Mouse (Mus musculus): ENCODE results near the gene Cox4i1. TPM values are rescaled to one million over a fixed set of nuclear protein-coding genes. Genes with fewer than 3 reads are reported as not detected.

Gene Cox4i1
- polyA plus RNA-seq, 1 experiment: 424 TPM

- TF ChIP-seq POLR2A (IDR thresholded peaks at IDR 0.05; ENCODE audit: insufficient read depth, low read depth, low read length) (no peak), CTCF (IDR thresholded peaks at IDR 0.05; ENCODE audit: insufficient read depth, low read depth, low read length) (no peak)
- no peak within 1 kb of the TSS for H3K4me3 ChIP-seq (ENCODE audit: insufficient read depth, low read depth, low read length)
- 55% methylated on average over 7 of the region's 7 CpGs for WGBS
- no peak within 1 kb of the TSS for H3K27ac ChIP-seq (ENCODE audit: insufficient read depth, low read depth, low read length)
- H3K4me1 ChIP-seq (ENCODE audit: control insufficient read depth, insufficient read depth, low read length): peaks cover 3% of the 10 kb centered on the region; the same call in 1 of the 2 replicates
Measured at GRCm38 (mm10) chr8:120647532-120647931, 20.5 kb upstream of the Cox4i1 start, which contains the start of gene 1190005I06Rik. Gene 1190005I06Rik, minus strand, starts transcription at chr8:120647632.

- peak overlapping the region; percentile 28 for H3K27ac ChIP-seq (ENCODE audit: insufficient read depth, low read depth, low read length)
- no peak for TF ChIP-seq CTCF (IDR thresholded peaks at IDR 0.05; ENCODE audit: insufficient read depth, low read depth, low read length)
- no peak for TF ChIP-seq POLR2A (IDR thresholded peaks at IDR 0.05; ENCODE audit: insufficient read depth, low read depth, low read length)
- H3K4me1 ChIP-seq (ENCODE audit: control insufficient read depth, insufficient read depth, low read length): peaks cover 24% of the 10 kb centered on the region
- no peak overlapping the region for H3K4me3 ChIP-seq (ENCODE audit: insufficient read depth, low read depth, low read length)
- WGBS: 63% methylated on average over 7 of the region's 7 CpGs
Measured at GRCm38 (mm10) chr8:120656322-120657052, 11.5 kb upstream of the Cox4i1 start.

GRCm38 (mm10) chr8:120657415-120657814 is 10.6 kb upstream of the Cox4i1 start:
- Histone ChIP-seq H3K27ac (ENCODE audit: insufficient read depth, low read depth, low read length) (no peak overlapping the region), H3K4me1 (ENCODE audit: control insufficient read depth, insufficient read depth, low read length) (peaks cover 24% of the 10 kb centered on the region), H3K4me3 (ENCODE audit: insufficient read depth, low read depth, low read length) (no peak overlapping the region)
- 64% methylated on average over 8 of the region's 8 CpGs for WGBS
- no peak for TF ChIP-seq CTCF (IDR thresholded peaks at IDR 0.05; ENCODE audit: insufficient read depth, low read depth, low read length)

DNA sequence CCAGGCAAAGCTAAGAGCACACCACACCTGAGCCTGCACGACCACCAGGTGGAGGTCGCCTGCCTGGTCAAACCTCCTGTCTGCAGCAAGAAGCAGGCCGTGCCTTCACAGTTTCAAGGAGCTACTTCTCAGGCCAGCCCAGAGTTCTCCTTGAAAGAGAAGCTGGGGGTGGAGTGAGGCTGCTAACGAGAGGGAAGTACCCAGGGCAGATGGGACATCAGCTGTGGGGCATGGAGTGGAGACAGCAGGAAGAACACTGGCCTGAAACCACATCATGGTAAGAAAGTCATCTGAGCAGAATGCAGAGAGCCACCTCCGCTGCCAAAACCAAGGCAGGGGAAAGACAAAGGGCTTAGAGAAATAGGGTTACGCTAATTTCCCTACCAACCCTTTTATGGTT is 3.5 kb upstream of the Cox4i1 start:
- WGBS: 63% methylated on average over 6 of the region's 6 CpGs
- no peak overlapping the region for H3K27ac ChIP-seq (ENCODE audit: insufficient read depth, low read depth, low read length)
- TF ChIP-seq CTCF (IDR thresholded peaks at IDR 0.05; ENCODE audit: insufficient read depth, low read depth, low read length) (no peak), POLR2A (IDR thresholded peaks at IDR 0.05; ENCODE audit: insufficient read depth, low read depth, low read length) (no peak)
- H3K4me1 ChIP-seq (ENCODE audit: control insufficient read depth, insufficient read depth, low read length): peaks cover 29% of the 10 kb centered on the region
- H3K4me3 ChIP-seq (ENCODE audit: insufficient read depth, low read depth, low read length): no peak overlapping the region

GRCm38 (mm10) chr8:120665726-120666455 is 2.1 kb upstream of the Cox4i1 start:
- WGBS: 51% methylated on average over 3 of the region's 3 CpGs
- Histone ChIP-seq H3K27ac (ENCODE audit: insufficient read depth, low read depth, low read length) (no peak overlapping the region), H3K4me3 (ENCODE audit: insufficient read depth, low read depth, low read length) (0 out of 2 replicates have a peak overlapping the region, but pooled peaks have one; percentile 2), H3K4me1 (ENCODE audit: control insufficient read depth, insufficient read depth, low read length) (peaks cover 38% of the 10 kb centered on the region)
- no peak for TF ChIP-seq CTCF (IDR thresholded peaks at IDR 0.05; ENCODE audit: insufficient read depth, low read depth, low read length)
- TF ChIP-seq POLR2A (IDR thresholded peaks at IDR 0.05; ENCODE audit: insufficient read depth, low read depth, low read length): no peak

GRCm38 (mm10) chr8:120666807-120667470 is 1.1 kb upstream of the Cox4i1 start:
- WGBS: 4% methylated on average over 17 of the region's 17 CpGs
- H3K27ac ChIP-seq (ENCODE audit: insufficient read depth, low read depth, low read length): no peak overlapping the region; the same call in 1 of the 2 replicates

GRCm38 (mm10) chr8:120668374-120668905 is 418 bp downstream of the Cox4i1 start, which contains the start of gene Emc8:
Gene Emc8, minus strand, starts transcription at chr8:120668573.
- TF ChIP-seq POLR2A (IDR thresholded peaks at IDR 0.05; ENCODE audit: insufficient read depth, low read depth, low read length): no peak
- no peak for TF ChIP-seq CTCF (IDR thresholded peaks at IDR 0.05; ENCODE audit: insufficient read depth, low read depth, low read length)
- Histone ChIP-seq H3K4me3 (ENCODE audit: insufficient read depth, low read depth, low read length) (peak within 1 kb of the TSS; percentile 65), H3K27ac (ENCODE audit: insufficient read depth, low read depth, low read length) (peak within 1 kb of the TSS; percentile 76), H3K4me1 (ENCODE audit: control insufficient read depth, insufficient read depth, low read length) (peaks cover 54% of the 10 kb centered on the region)
- 1% methylated on average over 51 of the region's 51 CpGs for WGBS

More at GRCm38 (mm10) chr8:120666807-120667470, 1.1 kb upstream of the Cox4i1 start:
- no peak for TF ChIP-seq CTCF (IDR thresholded peaks at IDR 0.05; ENCODE audit: insufficient read depth, low read depth, low read length)
- TF ChIP-seq POLR2A (IDR thresholded peaks at IDR 0.05; ENCODE audit: insufficient read depth, low read depth, low read length): no peak
- Histone ChIP-seq H3K4me3 (ENCODE audit: insufficient read depth, low read depth, low read length) (peak overlapping the region; percentile 65), H3K4me1 (ENCODE audit: control insufficient read depth, insufficient read depth, low read length) (peaks cover 46% of the 10 kb centered on the region)

- WGBS: 30% methylated on average over 6 of the region's 6 CpGs
- peaks cover 30% of the 10 kb centered on the region for H3K4me1 ChIP-seq (ENCODE audit: control insufficient read depth, insufficient read depth, low read length)
- no peak overlapping the region for H3K4me3 ChIP-seq (ENCODE audit: insufficient read depth, low read depth, low read length)
- no peak for TF ChIP-seq POLR2A (IDR thresholded peaks at IDR 0.05; ENCODE audit: insufficient read depth, low read depth, low read length)
- TF ChIP-seq CTCF (IDR thresholded peaks at IDR 0.05; ENCODE audit: insufficient read depth, low read depth, low read length): no peak
- H3K27ac ChIP-seq (ENCODE audit: insufficient read depth, low read depth, low read length): no peak overlapping the region
Measured at GRCm38 (mm10) chr8:120671775-120672174, 3.8 kb downstream of the Cox4i1 start.

Data from olfactory bulb, adult 2 months (tissue).